Mouse (Mus musculus) heart, adult 2 months (tissue): ENCODE results near the gene 2010300C02Rik.

Experiments used
- CTCF ChIP-seq: fragments of 200-600 bp; IDR thresholded peaks from 2 replicates; pipeline ENCODE4 v1.8.1; 2022; ENCODE audit warnings: antibody characterized with exemption, mild to moderate bottlenecking, moderate library complexity
- EP300 ChIP-seq: fragments of 200-500 bp; IDR thresholded peaks from 2 replicates; pipeline ENCODE4 v1.6.1; 2011; ENCODE audit warnings: low read depth, low read length, control low read depth; ENCODE audit not compliant: insufficient read depth
- POLR2A ChIP-seq: fragments of 200-500 bp; IDR thresholded peaks from 2 replicates; pipeline ENCODE4 v1.6.1; 2011; ENCODE audit warnings: mild to moderate bottlenecking, low read depth, low read length, control low read depth; ENCODE audit not compliant: insufficient read depth

DNA sequence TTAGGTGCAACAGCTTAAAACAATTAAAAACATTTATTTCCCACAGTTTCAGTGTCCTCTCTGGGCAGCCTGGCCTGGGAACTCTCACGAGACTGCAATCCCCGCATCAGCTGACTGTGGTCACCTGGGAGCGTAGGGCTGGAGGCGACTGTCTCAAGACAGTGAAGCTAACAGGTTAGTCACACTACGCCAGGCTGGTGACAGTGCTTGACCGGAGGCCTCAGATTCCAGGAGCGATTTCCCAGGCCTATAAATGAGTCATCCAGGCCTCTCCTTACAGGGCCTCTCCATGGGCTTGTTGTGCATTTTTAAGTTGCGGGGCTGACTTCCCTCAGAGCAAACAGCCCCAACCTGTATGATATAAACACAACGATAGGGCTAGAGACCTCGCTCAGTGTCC is 116.7 kb downstream of the 2010300C02Rik start:
- TF ChIP-seq EP300 (no peak), POLR2A (no peak), CTCF (no peak)
